Mouse (Mus musculus) urinary bladder, adult 18-20 months (tissue): Measurements from ENCODE around the gene Hexim1.

Experiments
- DNase-seq, 2 experiments: peaks; one replicate each; pipeline ENCODE4 v3.0.0; 2022; ENCODE audit warnings: low spot score in 2 of 2, mixed read lengths in 2 of 2

Gene Hexim1

GRCm38 (mm10) chr11:103149771-103150170 lies 33.7 kb downstream of the Hexim1 start:
- no peak for DNase-seq

GRCm38 (mm10) chr11:103158621-103159478 lies 42.8 kb downstream of the Hexim1 start:
- peak; percentile 91 to 97 for DNase-seq

GRCm38 (mm10) chr11:103160738-103161137 lies 44.7 kb downstream of the Hexim1 start:
- no peak for DNase-seq

- DNase-seq, result no peak
These were observed 45.4 kb downstream of the Hexim1 start for GRCm38 (mm10) chr11:103161449-103161848.

GRCm38 (mm10) chr11:103162132-103162531 lies 46.1 kb downstream of the Hexim1 start:
- no peak for DNase-seq

- DNase-seq, result no peak
These were observed 48.4 kb downstream of the Hexim1 start for GRCm38 (mm10) chr11:103164391-103164790.

- DNase-seq, result peak in 1 of 2 experiments; percentile 68
These were observed 52.8 kb downstream of the Hexim1 start for GRCm38 (mm10) chr11:103168690-103169390.
